Mouse (Mus musculus): ENCODE results near the gene Nup62. TPM values are rescaled to one million over a fixed set of nuclear protein-coding genes. Genes with fewer than 3 reads are reported as not detected.
"Not testable (repeated sequence)": the region's sequence is repeated elsewhere in the genome, so short reads cannot be mapped to it uniquely, and the experiment has no call there.

Nup62 gene
- polyA plus RNA-seq, 1 experiment from 2014 or later: 84.0 TPM

- H3K4me3 ChIP-seq (replicated peaks): peak overlapping the region; percentile 95
- peaks cover 56% of the 10 kb centered on the region for H3K4me1 ChIP-seq
- peaks cover 41% of the 10 kb centered on the region for H3K36me3 ChIP-seq
- WGBS: 59% methylated on average over 19 of the region's 19 CpGs
- ATAC-seq (ENCODE audit: insufficient number of reproducible peaks, low FRiP score, low TSS enrichment, low read depth): no peak
- H3K27me3 ChIP-seq: no peaks in the 10 kb centered on the region
- peak overlapping the region; percentile 89 for H3K4me2 ChIP-seq (replicated peaks)
- H3K9me3 ChIP-seq (replicated peaks): no peaks in the 10 kb centered on the region
- peak overlapping the region; percentile 27 for H3K9ac ChIP-seq
- H3K27ac ChIP-seq (replicated peaks): peak overlapping the region; percentile 100
These were observed 51.3 kb downstream of the Nup62 start for GRCm38 (mm10) chr7:44867010-44867702.

DNA sequence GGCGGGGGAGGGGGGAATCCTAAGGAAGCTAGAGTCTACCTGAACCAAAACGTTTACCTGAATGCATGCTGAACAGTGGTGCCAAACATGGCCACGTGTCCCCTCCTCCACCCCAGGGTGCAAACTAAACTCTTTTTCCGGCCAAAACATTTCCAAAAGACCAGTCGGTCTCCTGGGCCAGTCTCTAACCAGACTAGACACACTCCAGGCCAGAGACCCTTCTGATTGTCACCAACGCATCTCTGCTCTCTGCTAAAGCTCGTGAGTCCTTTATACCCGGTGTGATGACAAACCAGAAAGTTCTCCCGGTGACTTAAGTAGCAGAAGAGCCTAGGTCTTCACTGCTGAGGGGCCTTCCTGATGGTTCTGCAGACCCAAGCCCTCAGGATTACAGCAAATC lies 51.9 kb downstream of the Nup62 start:
- Histone ChIP-seq H3K9me3 (replicated peaks) (no peaks in the 10 kb centered on the region), H3K4me3 (replicated peaks) (peak overlapping the region; percentile 95), H3K27ac (replicated peaks) (peak overlapping the region; percentile 100), H3K27me3 (no peaks in the 10 kb centered on the region), H3K9ac (peak overlapping the region; percentile 100), H3K4me2 (replicated peaks) (peak overlapping the region; percentile 89), H3K36me3 (peaks cover 35% of the 10 kb centered on the region), H3K4me1 (peaks cover 56% of the 10 kb centered on the region)
- no peak for ATAC-seq (ENCODE audit: insufficient number of reproducible peaks, low FRiP score, low TSS enrichment, low read depth)
- WGBS: 39% methylated on average over 9 of the region's 9 CpGs

GRCm38 (mm10) chr7:44868465-44868864 lies 52.6 kb downstream of the Nup62 start:
- Histone ChIP-seq H3K4me3 (replicated peaks) (peak overlapping the region; percentile 95), H3K4me2 (replicated peaks) (peak overlapping the region; percentile 89), H3K9me3 (replicated peaks) (no peaks in the 10 kb centered on the region), H3K27me3 (no peaks in the 10 kb centered on the region), H3K36me3 (peaks cover 28% of the 10 kb centered on the region), H3K9ac (peak overlapping the region; percentile 100), H3K4me1 (peaks cover 54% of the 10 kb centered on the region), H3K27ac (replicated peaks) (peak overlapping the region; percentile 100)
- no peak for ATAC-seq (ENCODE audit: insufficient number of reproducible peaks, low FRiP score, low TSS enrichment, low read depth)
- WGBS: 4% methylated on average over 16 of the region's 16 CpGs

DNA sequence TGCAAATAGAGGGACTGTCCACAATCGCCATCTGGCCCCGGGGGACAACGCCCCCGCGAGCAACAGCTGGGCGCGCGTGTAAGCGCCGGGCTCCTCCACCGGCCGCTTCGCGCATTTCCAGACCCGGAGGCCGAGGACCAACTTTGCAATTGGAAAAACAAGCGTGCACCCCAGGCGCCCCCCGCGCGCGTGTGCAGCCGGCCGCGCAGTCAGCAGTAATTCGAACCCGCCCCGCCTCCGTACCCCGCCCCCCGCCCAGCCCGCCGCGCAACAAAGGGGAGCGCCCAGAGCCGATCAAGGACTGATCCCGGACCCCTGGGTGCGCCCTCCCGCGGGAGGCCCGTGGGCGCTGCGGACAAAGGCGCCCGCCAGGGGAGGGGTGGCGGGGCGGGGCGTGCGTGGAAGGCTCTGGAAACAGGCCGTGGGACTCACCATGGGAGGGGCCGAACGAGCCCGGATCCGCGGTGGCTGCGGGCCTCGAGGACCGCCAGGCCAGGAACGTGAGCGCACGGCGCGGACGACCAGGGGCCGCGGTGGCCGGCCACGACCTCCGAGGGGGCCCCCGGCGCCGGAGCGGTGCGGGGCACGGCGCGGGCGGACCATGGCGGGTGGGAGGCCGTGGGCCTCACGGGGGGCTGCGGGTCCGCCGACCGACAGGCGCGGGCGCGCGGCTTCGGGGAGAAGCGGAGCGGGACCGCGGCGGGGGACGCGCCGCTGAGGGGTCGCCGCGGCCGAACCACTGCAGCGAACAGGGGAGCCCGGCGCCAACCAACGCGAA lies 53.2 kb downstream of the Nup62 start:
- H3K27ac ChIP-seq (replicated peaks): peak overlapping the region; percentile 100
- no peaks in the 10 kb centered on the region for H3K27me3 ChIP-seq
- peak; percentile 72 for ATAC-seq (ENCODE audit: insufficient number of reproducible peaks, low FRiP score, low TSS enrichment, low read depth)
- H3K9me3 ChIP-seq (replicated peaks): no peaks in the 10 kb centered on the region
- peak overlapping the region; percentile 100 for H3K9ac ChIP-seq
- peak overlapping the region; percentile 95 for H3K4me3 ChIP-seq (replicated peaks)
- peaks cover 50% of the 10 kb centered on the region for H3K4me1 ChIP-seq
- WGBS: under 1% methylated on average over 84 of the region's 108 CpGs
- peak overlapping the region; percentile 89 for H3K4me2 ChIP-seq (replicated peaks)
- peaks cover 22% of the 10 kb centered on the region for H3K36me3 ChIP-seq

DNA sequence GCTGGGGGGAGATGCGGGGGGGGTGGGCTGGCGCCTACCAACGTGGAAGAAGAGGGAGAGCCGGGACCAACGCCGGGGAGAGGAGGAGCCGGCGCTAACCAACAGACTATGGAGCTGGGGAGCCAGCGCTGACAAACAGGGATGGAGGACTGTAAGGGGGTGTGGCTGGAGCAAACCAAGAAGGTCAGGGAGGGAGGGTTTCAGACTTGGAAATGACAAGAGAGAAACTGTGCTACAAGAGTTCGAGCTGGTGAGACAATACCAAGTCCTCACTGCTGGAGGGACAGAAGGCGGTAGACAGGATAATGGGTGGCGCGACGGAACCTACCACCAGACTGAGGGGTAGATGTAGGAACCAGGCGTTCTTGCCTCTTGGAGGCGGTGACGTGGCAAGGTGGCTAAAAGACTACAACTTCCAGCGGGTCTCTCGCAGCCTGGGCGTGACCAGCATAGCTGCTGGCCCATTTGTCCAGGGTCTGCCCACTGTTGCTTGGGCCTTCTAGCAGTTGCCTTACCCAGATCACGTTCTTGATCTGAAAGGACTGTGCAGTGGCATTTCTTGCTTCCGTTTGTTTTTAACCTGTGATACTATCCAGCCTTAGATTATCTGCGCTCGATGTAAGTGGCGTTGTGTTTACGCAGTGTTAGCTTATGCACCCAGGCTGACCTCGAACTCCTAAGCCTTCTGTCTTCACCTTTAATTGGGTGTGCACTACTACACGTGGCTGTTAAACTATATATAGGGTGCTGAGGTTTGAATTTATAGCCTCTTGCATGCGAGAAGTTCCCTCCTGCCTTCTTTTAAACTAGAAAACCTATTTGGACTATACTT lies 54.0 kb downstream of the Nup62 start, which contains the start of gene Ptov1:
TSS of gene Ptov1 (minus strand) at position 92 of the 832 bp plus-strand sequence.
- no peaks in the 10 kb centered on the region for H3K9me3 ChIP-seq (replicated peaks)
- H3K4me3 ChIP-seq (replicated peaks): peak within 1 kb of the TSS; percentile 95
- H3K9ac ChIP-seq: peak within 1 kb of the TSS; percentile 100
- no peaks in the 10 kb centered on the region for H3K27me3 ChIP-seq
- WGBS: 8% methylated on average over 28 of the region's 29 CpGs
- peaks cover 14% of the 10 kb centered on the region for H3K36me3 ChIP-seq
- peaks cover 42% of the 10 kb centered on the region for H3K4me1 ChIP-seq
- peak within 1 kb of the TSS; percentile 100 for H3K27ac ChIP-seq (replicated peaks)
- peak; percentile 93 for ATAC-seq (ENCODE audit: insufficient number of reproducible peaks, low FRiP score, low TSS enrichment, low read depth)
- peak within 1 kb of the TSS; percentile 89 for H3K4me2 ChIP-seq (replicated peaks)

DNA sequence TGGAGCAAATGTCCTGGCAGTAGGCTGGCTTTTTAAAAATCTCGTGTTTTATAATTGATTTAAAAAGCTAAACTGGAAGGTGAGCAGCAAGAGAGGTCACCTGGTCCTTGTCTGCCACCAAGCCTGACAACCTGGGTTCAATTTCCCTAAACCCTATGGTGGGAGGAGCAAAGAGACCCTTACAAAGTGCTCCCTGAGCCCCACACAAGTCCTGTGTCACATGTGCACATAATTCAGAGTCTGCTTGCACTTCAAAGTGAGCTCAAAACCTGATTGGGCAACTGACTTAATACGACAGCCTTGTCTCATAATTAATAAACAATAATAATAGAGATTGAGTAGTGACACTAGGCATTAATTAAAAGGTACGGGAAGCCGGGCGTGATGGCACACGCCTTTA lies 54.7 kb downstream of the Nup62 start:
- H3K36me3 ChIP-seq: peaks cover 7% of the 10 kb centered on the region
- no peak for ATAC-seq (ENCODE audit: insufficient number of reproducible peaks, low FRiP score, low TSS enrichment, low read depth)
- peak overlapping the region; percentile 95 for H3K4me3 ChIP-seq (replicated peaks)
- H3K4me1 ChIP-seq: peaks cover 35% of the 10 kb centered on the region
- 76% methylated on average over 6 of the region's 6 CpGs for WGBS
- peak overlapping the region; percentile 100; the same call in 1 of the 2 replicates for H3K27ac ChIP-seq (replicated peaks)
- H3K9ac ChIP-seq: no peak overlapping the region
- H3K4me2 ChIP-seq (replicated peaks): peak overlapping the region; percentile 89
- H3K9me3 ChIP-seq (replicated peaks): no peaks in the 10 kb centered on the region
- no peaks in the 10 kb centered on the region for H3K27me3 ChIP-seq

DNA sequence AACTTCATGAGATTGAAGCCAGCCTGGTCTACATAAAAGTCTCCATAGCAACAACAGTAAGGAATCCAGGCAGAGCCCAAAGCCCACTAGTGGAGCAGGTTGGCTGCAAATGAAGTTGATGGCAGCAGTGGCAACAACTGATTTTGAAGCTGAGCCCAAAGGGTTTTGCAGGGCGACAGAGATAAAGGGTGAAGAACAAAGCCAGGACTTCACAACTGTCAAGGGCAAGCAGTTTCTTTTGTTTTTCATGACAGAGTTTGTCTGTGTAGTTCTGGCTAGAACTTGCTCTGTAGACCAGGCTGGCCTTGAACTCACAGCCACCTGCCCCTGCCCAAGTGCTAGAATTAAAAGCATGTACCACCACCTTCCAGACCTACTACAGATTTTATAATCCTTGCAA lies 55.3 kb downstream of the Nup62 start:
- no peak overlapping the region for H3K9ac ChIP-seq
- H3K9me3 ChIP-seq (replicated peaks): no peaks in the 10 kb centered on the region
- H3K27ac ChIP-seq (replicated peaks): no peak overlapping the region
- no peak for ATAC-seq (ENCODE audit: insufficient number of reproducible peaks, low FRiP score, low TSS enrichment, low read depth)
- H3K4me2 ChIP-seq (replicated peaks): no peak overlapping the region
- peaks cover 6% of the 10 kb centered on the region for H3K36me3 ChIP-seq
- H3K27me3 ChIP-seq: no peaks in the 10 kb centered on the region
- no peak overlapping the region for H3K4me3 ChIP-seq (replicated peaks)
- WGBS: 73% methylated on average over 1 of the region's 1 CpGs
- peaks cover 29% of the 10 kb centered on the region for H3K4me1 ChIP-seq

GRCm38 (mm10) chr7:44871774-44872173 lies 55.9 kb downstream of the Nup62 start:
- not testable (repeated sequence) for H3K9ac ChIP-seq; H3K9me3 ChIP-seq (replicated peaks); H3K27ac ChIP-seq (replicated peaks); ATAC-seq (ENCODE audit: insufficient number of reproducible peaks, low FRiP score, low TSS enrichment, low read depth); H3K4me2 ChIP-seq (replicated peaks); H3K27me3 ChIP-seq; H3K4me3 ChIP-seq (replicated peaks)
- H3K36me3 ChIP-seq: peaks cover 11% of the 10 kb centered on the region; the same call in 1 of the 2 replicates
- 79% methylated on average over 2 of the region's 2 CpGs for WGBS
- H3K4me1 ChIP-seq: peaks cover 23% of the 10 kb centered on the region

GRCm38 (mm10) chr7:44877833-44878232 lies 61.9 kb downstream of the Nup62 start:
- no peak for ATAC-seq (ENCODE audit: insufficient number of reproducible peaks, low FRiP score, low TSS enrichment, low read depth)
- H3K27ac ChIP-seq (replicated peaks): no peak overlapping the region
- no peak overlapping the region for H3K4me2 ChIP-seq (replicated peaks)
- 90% methylated on average over 14 of the region's 14 CpGs for WGBS
- peaks cover 69% of the 10 kb centered on the region for H3K36me3 ChIP-seq
- H3K9ac ChIP-seq: no peak overlapping the region
- H3K4me1 ChIP-seq: 0 out of 2 replicates have a peak, but pooled peaks cover 4% of the 10 kb centered on the region
- H3K9me3 ChIP-seq (replicated peaks): no peaks in the 10 kb centered on the region
- no peak overlapping the region for H3K4me3 ChIP-seq (replicated peaks)
- H3K27me3 ChIP-seq: no peaks in the 10 kb centered on the region
